Mouse (Mus musculus) heart, embryonic 15.5 days (tissue): ENCODE measurements at regions not wholly inside any gene's neighbourhood (a gene's known extent, or its start where the extent isn't known, plus 50 kb on each side); places are given as distances from the start of the nearest gene placed in this dataset.
"Not testable (repeated sequence)": the region's sequence is repeated elsewhere in the genome, so short reads cannot be mapped to it uniquely, and the experiment has no call there.

ENCODE experiments used
- ATAC-seq: fragments of 200-750 bp; cut with Nextera tagmentation; replicated peaks from 2 replicates; pipeline ENCODE4 v1.8.0; 2017; ENCODE audit warnings: low read depth, moderate TSS enrichment; ENCODE audit not compliant: insufficient number of reproducible peaks, insufficient read depth, low FRiP score
- H3K27ac ChIP-seq: fragments of 300-500 bp; sonication (generic); 2 replicates; pipeline ENCODE4 v1.5.1; 2015; ENCODE audit warnings: mild to moderate bottlenecking, inconsistent platforms
- H3K27me3 ChIP-seq: fragments of 300-500 bp; sonication (generic); 2 replicates; pipeline ENCODE4 v1.6.1; 2015; ENCODE audit warnings: inconsistent platforms
- H3K36me3 ChIP-seq: fragments of 300-500 bp; sonication (generic); 2 replicates; pipeline ENCODE4 v1.6.1; 2015; ENCODE audit warnings: mild to moderate bottlenecking, inconsistent platforms
- H3K4me1 ChIP-seq: fragments of 300-500 bp; sonication (generic); replicated peaks from 2 replicates; pipeline ENCODE4 v1.6.1; 2015; ENCODE audit warnings: inconsistent platforms
- H3K4me2 ChIP-seq: fragments of 300-500 bp; sonication (generic); 2 replicates; pipeline ENCODE4 v1.6.1; 2015; ENCODE audit warnings: inconsistent platforms, mild to moderate bottlenecking, moderate library complexity
- H3K4me3 ChIP-seq: fragments of 300-500 bp; sonication (generic); 2 replicates; pipeline ENCODE4 v1.5.1; 2015; ENCODE audit warnings: mild to moderate bottlenecking, inconsistent platforms
- H3K9ac ChIP-seq: fragments of 300-500 bp; sonication (generic); 2 replicates; pipeline ENCODE4 v1.6.1; 2015; ENCODE audit warnings: mild to moderate bottlenecking, inconsistent platforms
- H3K9me3 ChIP-seq: fragments of 300-500 bp; sonication (generic); replicated peaks from 2 replicates; pipeline ENCODE4 v1.6.1; 2016; ENCODE audit warnings: inconsistent platforms
- WGBS: fragments of 180-500 bp; shearing (Covaris S2); methylation state at CpG from one replicate; pipeline ENCODE4 v1.1.7; 2015; ENCODE audit warnings: mixed read lengths; 5-methylcytosine and 5-hydroxymethylcytosine counted together

GRCm38 (mm10) chr6:16365450-16365849 is 532.8 kb downstream of the Tfec start:
- Histone ChIP-seq H3K4me3 (no peak overlapping the region), H3K9ac (no peak overlapping the region), H3K27me3 (no peaks in the 10 kb centered on the region), H3K9me3 (no peaks in the 10 kb centered on the region), H3K4me1 (no peaks in the 10 kb centered on the region), H3K27ac (no peak overlapping the region), H3K4me2 (no peak overlapping the region), H3K36me3 (no peaks in the 10 kb centered on the region)
- 92% methylated on average over 1 of the region's 1 CpGs for WGBS
- ATAC-seq, result no peak

GRCm38 (mm10) chr6:16362057-16362456 is 536.2 kb downstream of the Tfec start:
- Histone ChIP-seq H3K4me1 (no peaks in the 10 kb centered on the region), H3K36me3 (no peaks in the 10 kb centered on the region), H3K9ac (no peak overlapping the region), H3K4me2 (no peak overlapping the region), H3K27me3 (no peaks in the 10 kb centered on the region), H3K4me3 (no peak overlapping the region), H3K27ac (no peak overlapping the region), H3K9me3 (no peaks in the 10 kb centered on the region)
- WGBS, result 69% methylated on average over 4 of the region's 4 CpGs
- ATAC-seq, result no peak

GRCm38 (mm10) chr6:16359881-16360711 is 538.1 kb downstream of the Tfec start:
- not testable (repeated sequence) for H3K27ac ChIP-seq, H3K36me3 ChIP-seq, H3K4me1 ChIP-seq, ATAC-seq, H3K9me3 ChIP-seq, H3K27me3 ChIP-seq, H3K9ac ChIP-seq
- peak overlapping the region; percentile 37 for H3K4me3 ChIP-seq
- peak overlapping the region; percentile 44; the same call in 1 of the 2 replicates for H3K4me2 ChIP-seq
- 27% methylated on average over 24 of the region's 25 CpGs for WGBS

- no peaks in the 10 kb centered on the region for H3K27me3 ChIP-seq
- no peaks in the 10 kb centered on the region for H3K36me3 ChIP-seq
- ATAC-seq, result no peak
- H3K4me1 ChIP-seq, result no peaks in the 10 kb centered on the region
- peak overlapping the region; percentile 44 for H3K4me2 ChIP-seq
- no peak overlapping the region for H3K9ac ChIP-seq
- 56% methylated on average over 7 of the region's 7 CpGs for WGBS
- peak overlapping the region; percentile 37 for H3K4me3 ChIP-seq
- no peaks in the 10 kb centered on the region for H3K9me3 ChIP-seq
- H3K27ac ChIP-seq, result no peak overlapping the region
These were observed 538.8 kb downstream of the Tfec start for GRCm38 (mm10) chr6:16359464-16359863.

- H3K36me3 ChIP-seq, result no peaks in the 10 kb centered on the region
- no peak overlapping the region for H3K27ac ChIP-seq
- no peaks in the 10 kb centered on the region for H3K4me1 ChIP-seq
- ATAC-seq, result no peak
- H3K4me3 ChIP-seq, result no peak overlapping the region
- 34% methylated on average over 8 of the region's 8 CpGs for WGBS
- H3K4me2 ChIP-seq, result no peak overlapping the region
- H3K9me3 ChIP-seq, result no peaks in the 10 kb centered on the region
- no peaks in the 10 kb centered on the region for H3K27me3 ChIP-seq
- H3K9ac ChIP-seq, result no peak overlapping the region
These were observed 564.6 kb downstream of the Tfec start for GRCm38 (mm10) chr6:16333638-16334037.

GRCm38 (mm10) chr6:16314305-16315010 is 583.8 kb downstream of the Tfec start:
- no peak overlapping the region for H3K4me3 ChIP-seq

GRCm38 (mm10) chr6:16312915-16313314 is 585.3 kb downstream of the Tfec start:
- 29% methylated on average over 1 of the region's 1 CpGs for WGBS
- Histone ChIP-seq H3K9ac (no peak overlapping the region), H3K4me1 (no peaks in the 10 kb centered on the region; the same call in 1 of the 2 replicates), H3K4me3 (no peak overlapping the region), H3K27ac (no peak overlapping the region), H3K9me3 (no peaks in the 10 kb centered on the region), H3K36me3 (no peaks in the 10 kb centered on the region), H3K4me2 (no peak overlapping the region), H3K27me3 (no peaks in the 10 kb centered on the region)
- no peak for ATAC-seq

More at GRCm38 (mm10) chr6:16314305-16315010, 583.8 kb downstream of the Tfec start:
- WGBS, result 87% methylated on average over 15 of the region's 15 CpGs
- Histone ChIP-seq H3K27ac (no peak overlapping the region), H3K9me3 (no peaks in the 10 kb centered on the region), H3K4me2 (no peak overlapping the region), H3K9ac (no peak overlapping the region), H3K36me3 (no peaks in the 10 kb centered on the region), H3K4me1 (no peaks in the 10 kb centered on the region; the same call in 1 of the 2 replicates), H3K27me3 (no peaks in the 10 kb centered on the region)
- ATAC-seq, result no peak

- ATAC-seq, result no peak
These were observed 563.0 kb downstream of the Mdfic start for GRCm38 (mm10) chr6:16283328-16284072.

GRCm38 (mm10) chr6:16281938-16282337 is 561.5 kb downstream of the Mdfic start:
- H3K36me3 ChIP-seq, result no peaks in the 10 kb centered on the region
- H3K4me1 ChIP-seq, result no peaks in the 10 kb centered on the region
- H3K9ac ChIP-seq, result no peak overlapping the region
- no peak for ATAC-seq
- no peaks in the 10 kb centered on the region for H3K27me3 ChIP-seq
- WGBS, result 67% methylated on average over 6 of the region's 6 CpGs
- H3K4me2 ChIP-seq, result no peak overlapping the region
- no peak overlapping the region for H3K27ac ChIP-seq
- no peak overlapping the region for H3K4me3 ChIP-seq
- H3K9me3 ChIP-seq, result no peaks in the 10 kb centered on the region

More at GRCm38 (mm10) chr6:16283328-16284072, 563.0 kb downstream of the Mdfic start:
- WGBS, result 53% methylated on average over 8 of the region's 8 CpGs
- no peaks in the 10 kb centered on the region for H3K4me1 ChIP-seq
- H3K27me3 ChIP-seq, result no peaks in the 10 kb centered on the region
- no peaks in the 10 kb centered on the region for H3K9me3 ChIP-seq
- H3K4me2 ChIP-seq, result no peak overlapping the region
- H3K36me3 ChIP-seq, result no peaks in the 10 kb centered on the region
- H3K9ac ChIP-seq, result no peak overlapping the region
- no peak overlapping the region for H3K27ac ChIP-seq
- H3K4me3 ChIP-seq, result no peak overlapping the region
